Mouse (Mus musculus) embryonic facial prominence, embryonic 12.5 days (tissue): ENCODE data around the gene Fbxl16. TPM values are rescaled to one million over a fixed set of nuclear protein-coding genes. Genes with fewer than 3 reads are reported as not detected.
A peak's percentile ranks its signal among the peaks of the same experiment; 100 is the strongest.

ENCODE experiments used
- ATAC-seq: fragments of 200-750 bp; cut with Nextera tagmentation; 2 replicates; pipeline ENCODE4 v1.8.0; 2017; ENCODE audit not compliant: insufficient number of reproducible peaks, insufficient read depth, low FRiP score, low TSS enrichment
- H3K27ac ChIP-seq: fragments of 300-500 bp; sonication (generic); 2 replicates; pipeline ENCODE4 v1.5.1; 2016; ENCODE audit warnings: mild to moderate bottlenecking
- H3K27me3 ChIP-seq: fragments of 300-500 bp; sonication (generic); 2 replicates; pipeline ENCODE4 v1.6.1; 2016; ENCODE audit warnings: mild to moderate bottlenecking, moderate library complexity
- H3K36me3 ChIP-seq: fragments of 300-500 bp; sonication (generic); 2 replicates; pipeline ENCODE4 v1.6.1; 2016; ENCODE audit warnings: mild to moderate bottlenecking
- H3K4me1 ChIP-seq: fragments of 300-500 bp; sonication (generic); 2 replicates; pipeline ENCODE4 v1.6.1; 2016
- H3K4me2 ChIP-seq: fragments of 300-500 bp; sonication (generic); replicated peaks from 2 replicates; pipeline ENCODE4 v1.6.1; 2016; ENCODE audit warnings: mild to moderate bottlenecking, moderate library complexity
- H3K4me3 ChIP-seq: fragments of 300-500 bp; sonication (generic); 2 replicates; pipeline ENCODE4 v1.5.1; 2016; ENCODE audit warnings: mild to moderate bottlenecking
- H3K9ac ChIP-seq: fragments of 300-500 bp; sonication (generic); 2 replicates; pipeline ENCODE4 v1.6.1; 2016; ENCODE audit warnings: mild to moderate bottlenecking, moderate library complexity
- H3K9me3 ChIP-seq: fragments of 300-500 bp; sonication (generic); 2 replicates; pipeline ENCODE4 v1.6.1; 2016; ENCODE audit warnings: mild to moderate bottlenecking, moderate library complexity
- WGBS: fragments of 180-500 bp; shearing (Covaris S2); methylation state at CpG from one replicate; pipeline ENCODE4 v1.1.7; 2016; 5-methylcytosine and 5-hydroxymethylcytosine counted together
- polyA plus RNA-seq: library from polyadenylated mRNA; unstranded; fragments of >200 nt; fragmentation: Nextera tagmentation; extraction: Ambion mirVana; gene quantifications from 2 replicates; pipeline ENCODE4 v1.2.1, GENCODE M21; 2016

Fbxl16 gene
- polyA plus RNA-seq, 1 experiment from 2014 or later: 5.9 TPM

- H3K4me1 ChIP-seq: peaks cover 3% of the 10 kb centered on the region
- H3K4me3 ChIP-seq: 0 out of 2 replicates have a peak overlapping the region, but pooled peaks have one; percentile 6
- no peak overlapping the region for H3K27ac ChIP-seq
- no peak for ATAC-seq
- H3K36me3 ChIP-seq: no peaks in the 10 kb centered on the region
- WGBS: 6% methylated on average over 46 of the region's 46 CpGs
- H3K9ac ChIP-seq: 0 out of 2 replicates have a peak overlapping the region, but pooled peaks have one; percentile 7
- H3K27me3 ChIP-seq: peaks cover 49% of the 10 kb centered on the region
- H3K4me2 ChIP-seq: peak overlapping the region; percentile 30
- no peaks in the 10 kb centered on the region for H3K9me3 ChIP-seq
Observed at GRCm38 (mm10) chr17:25818851-25819780, 10.2 kb downstream of the Fbxl16 start.

GRCm38 (mm10) chr17:25823452-25823851 is 14.6 kb downstream of the Fbxl16 start, which contains the start of gene Wdr24:
TSS of gene Wdr24 (plus strand) at chr17:25823627.
- H3K27ac ChIP-seq: peak within 1 kb of the TSS; percentile 57; the same call in 1 of the 2 replicates
- H3K4me3 ChIP-seq: peak within 1 kb of the TSS; percentile 64
- peak within 1 kb of the TSS; percentile 96 for H3K4me2 ChIP-seq
- H3K36me3 ChIP-seq: peaks cover 30% of the 10 kb centered on the region
- H3K9me3 ChIP-seq: no peaks in the 10 kb centered on the region
- peak within 1 kb of the TSS; percentile 70 for H3K9ac ChIP-seq
- WGBS: under 1% methylated on average over 18 of the region's 18 CpGs
- ATAC-seq: no peak
- H3K4me1 ChIP-seq: peaks cover 28% of the 10 kb centered on the region
- H3K27me3 ChIP-seq: peaks cover 28% of the 10 kb centered on the region

- Histone ChIP-seq H3K9ac (peak overlapping the region; percentile 70; the same call in 1 of the 2 replicates), H3K27ac (no peak overlapping the region), H3K4me3 (peak overlapping the region; percentile 64), H3K27me3 (peaks cover 17% of the 10 kb centered on the region), H3K4me1 (peaks cover 32% of the 10 kb centered on the region), H3K9me3 (no peaks in the 10 kb centered on the region), H3K4me2 (peak overlapping the region; percentile 96), H3K36me3 (peaks cover 30% of the 10 kb centered on the region)
- ATAC-seq: no peak
- 73% methylated on average over 17 of the region's 17 CpGs for WGBS
Observed at GRCm38 (mm10) chr17:25824362-25825142, 15.7 kb downstream of the Fbxl16 start.

- 91% methylated on average over 6 of the region's 6 CpGs for WGBS
- Histone ChIP-seq H3K9me3 (no peaks in the 10 kb centered on the region), H3K9ac (no peak overlapping the region), H3K36me3 (peaks cover 34% of the 10 kb centered on the region), H3K27me3 (peaks cover 9% of the 10 kb centered on the region), H3K4me3 (no peak overlapping the region), H3K4me2 (no peak overlapping the region), H3K27ac (no peak overlapping the region), H3K4me1 (peaks cover 39% of the 10 kb centered on the region)
- ATAC-seq: no peak
Observed at GRCm38 (mm10) chr17:25825311-25825710, 16.4 kb downstream of the Fbxl16 start.

- H3K4me1 ChIP-seq: peaks cover 46% of the 10 kb centered on the region
- H3K9ac ChIP-seq: no peak overlapping the region
- H3K4me2 ChIP-seq: no peak overlapping the region
- peaks cover 42% of the 10 kb centered on the region for H3K36me3 ChIP-seq
- H3K9me3 ChIP-seq: no peaks in the 10 kb centered on the region
- no peak overlapping the region for H3K27ac ChIP-seq
- ATAC-seq: no peak
- no peak overlapping the region for H3K4me3 ChIP-seq
- 0 out of 2 replicates have a peak, but pooled peaks cover 3% of the 10 kb centered on the region for H3K27me3 ChIP-seq
- 94% methylated on average over 27 of the region's 27 CpGs for WGBS
Observed at GRCm38 (mm10) chr17:25825984-25826570, 17.2 kb downstream of the Fbxl16 start.

- WGBS: 94% methylated on average over 13 of the region's 13 CpGs
Observed at GRCm38 (mm10) chr17:25827011-25827410, 18.1 kb downstream of the Fbxl16 start.

GRCm38 (mm10) chr17:25827546-25828222 is 18.8 kb downstream of the Fbxl16 start:
- Histone ChIP-seq H3K27me3 (no peaks in the 10 kb centered on the region), H3K9me3 (no peaks in the 10 kb centered on the region), H3K4me1 (peaks cover 56% of the 10 kb centered on the region), H3K27ac (no peak overlapping the region), H3K4me2 (no peak overlapping the region; the same call in 1 of the 2 replicates), H3K36me3 (peaks cover 49% of the 10 kb centered on the region), H3K9ac (no peak overlapping the region), H3K4me3 (peak overlapping the region; percentile 56)
- whole genome bisulfite sequencing: 89% methylated on average over 22 of the region's 22 CpGs
- ATAC-seq: no peak

More at GRCm38 (mm10) chr17:25827011-25827410, 18.1 kb downstream of the Fbxl16 start:
- H3K4me1 ChIP-seq: peaks cover 55% of the 10 kb centered on the region
- no peak for ATAC-seq
- H3K4me3 ChIP-seq: no peak overlapping the region
- no peak overlapping the region for H3K9ac ChIP-seq
- no peak overlapping the region for H3K27ac ChIP-seq
- H3K27me3 ChIP-seq: no peaks in the 10 kb centered on the region
- peaks cover 49% of the 10 kb centered on the region for H3K36me3 ChIP-seq
- H3K9me3 ChIP-seq: no peaks in the 10 kb centered on the region
- H3K4me2 ChIP-seq: no peak overlapping the region

GRCm38 (mm10) chr17:25828223-25828594 is 19.3 kb downstream of the Fbxl16 start:
- ATAC-seq: no peak
- Histone ChIP-seq H3K9ac (0 out of 2 replicates have a peak overlapping the region, but pooled peaks have one; percentile 65), H3K36me3 (peaks cover 49% of the 10 kb centered on the region), H3K4me2 (peak overlapping the region; percentile 88), H3K27ac (no peak overlapping the region), H3K27me3 (no peaks in the 10 kb centered on the region), H3K9me3 (no peaks in the 10 kb centered on the region), H3K4me3 (peak overlapping the region; percentile 56), H3K4me1 (peaks cover 56% of the 10 kb centered on the region)
- WGBS: 85% methylated on average over 8 of the region's 8 CpGs

- no peaks in the 10 kb centered on the region for H3K9me3 ChIP-seq
Observed at GRCm38 (mm10) chr17:25828712-25829557, 20.1 kb downstream of the Fbxl16 start, which contains the start of gene Jmjd8. TSS of gene Jmjd8 (plus strand) at chr17:25828867.

GRCm38 (mm10) chr17:25829558-25830017 is 20.7 kb downstream of the Fbxl16 start:
- H3K36me3 ChIP-seq: peaks cover 49% of the 10 kb centered on the region
- H3K9ac ChIP-seq: peak overlapping the region; percentile 65
- H3K9me3 ChIP-seq: no peaks in the 10 kb centered on the region
- H3K27ac ChIP-seq: peak overlapping the region; percentile 89
- ATAC-seq: no peak
- 38% methylated on average over 8 of the region's 8 CpGs for WGBS
- H3K4me2 ChIP-seq: peak overlapping the region; percentile 88
- H3K4me3 ChIP-seq: peak overlapping the region; percentile 56
- H3K4me1 ChIP-seq: peaks cover 58% of the 10 kb centered on the region
- H3K27me3 ChIP-seq: no peaks in the 10 kb centered on the region

More at GRCm38 (mm10) chr17:25828712-25829557, 20.1 kb downstream of the Fbxl16 start, which contains the start of gene Jmjd8:
- ATAC-seq: 0 out of 2 replicates have a peak, but pooled peaks have one; percentile 13
- peaks cover 49% of the 10 kb centered on the region for H3K36me3 ChIP-seq
- WGBS: under 1% methylated on average over 32 of the region's 32 CpGs
- peak within 1 kb of the TSS; percentile 88 for H3K4me2 ChIP-seq
- H3K9ac ChIP-seq: peak within 1 kb of the TSS; percentile 65
- H3K4me1 ChIP-seq: peaks cover 58% of the 10 kb centered on the region
- peak within 1 kb of the TSS; percentile 89 for H3K27ac ChIP-seq
- H3K27me3 ChIP-seq: no peaks in the 10 kb centered on the region
- H3K4me3 ChIP-seq: peak within 1 kb of the TSS; percentile 56
